Mouse (Mus musculus) testis, adult 2 months (tissue): Measurements from ENCODE around the gene Ctf2. TPM values are rescaled to one million over a fixed set of nuclear protein-coding genes. Genes with fewer than 3 reads are reported as not detected.
A peak's percentile ranks its signal among the peaks of the same experiment; 100 is the strongest.

Source experiments
- H3K27ac ChIP-seq: fragments of 200-500 bp; 2 replicates; pipeline ENCODE4 v1.5.1; 2012; ENCODE audit warnings: low read depth, low read length; ENCODE audit not compliant: control insufficient read depth, insufficient read depth
- H3K27me3 ChIP-seq: fragments of 200-500 bp; 2 replicates; pipeline ENCODE4 v1.6.1; 2012; ENCODE audit warnings: mild to moderate bottlenecking, low read length, moderate library complexity; ENCODE audit not compliant: control insufficient read depth, insufficient read depth
- H3K36me3 ChIP-seq: fragments of 200-500 bp; 2 replicates; pipeline ENCODE4 v1.6.1; 2012; ENCODE audit warnings: mild to moderate bottlenecking, low read length; ENCODE audit not compliant: control insufficient read depth, insufficient read depth
- H3K4me1 ChIP-seq: fragments of 200-500 bp; 2 replicates; pipeline ENCODE4 v1.6.1; 2012; ENCODE audit warnings: low read length; ENCODE audit not compliant: control insufficient read depth, insufficient read depth
- H3K4me3 ChIP-seq: fragments of 200-500 bp; 2 replicates; pipeline ENCODE4 v1.5.1; 2012; ENCODE audit warnings: low read depth, mild to moderate bottlenecking, low read length, moderate library complexity, mixed read lengths; ENCODE audit not compliant: control insufficient read depth
- CTCF ChIP-seq: fragments of 200-500 bp; IDR thresholded peaks from 2 replicates; pipeline ENCODE4 v1.5.1; 2012; ENCODE audit warnings: low read depth, mild to moderate bottlenecking, inconsistent platforms, low read length, moderate library complexity; ENCODE audit not compliant: control insufficient read depth, insufficient read depth, insufficient replicate concordance
- POLR2A ChIP-seq: fragments of 200-500 bp; IDR thresholded peaks from 2 replicates; pipeline ENCODE4 v1.6.1; 2012; ENCODE audit warnings: low read depth, mild to moderate bottlenecking, inconsistent platforms, low read length, moderate library complexity; ENCODE audit not compliant: control insufficient read depth
- polyA plus RNA-seq: library from polyadenylated mRNA; depleted of rRNA; stranded (reverse); fragments of >200 nt; gene quantifications from 2 replicates; pipeline ENCODE4 v1.2.3, GENCODE M21; 2012

Ctf2 gene
- polyA plus RNA-seq, 1 experiment = not detected

DNA sequence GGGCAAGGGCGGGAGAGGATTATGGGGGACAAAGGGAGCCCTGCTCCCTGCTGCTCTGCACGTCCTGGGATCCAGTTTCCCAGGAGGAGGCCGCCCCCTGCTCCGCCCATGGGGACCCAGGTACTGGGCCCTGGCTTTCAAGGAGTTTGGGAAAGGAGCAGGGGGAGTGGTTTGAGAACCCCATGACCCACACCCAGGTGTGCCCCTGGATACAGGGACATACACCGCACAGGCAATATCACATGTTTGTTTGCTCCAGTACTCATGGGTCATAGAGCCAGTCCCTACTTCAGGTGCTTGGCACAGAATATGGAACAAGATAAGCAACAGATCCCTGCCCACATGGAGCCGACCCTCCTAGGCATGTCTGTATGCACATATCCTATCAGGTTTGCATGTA lies 6.0 kb downstream of the Ctf2 start:
- TF ChIP-seq CTCF (no peak), POLR2A (no peak)
- Histone ChIP-seq H3K4me3 (no peak overlapping the region), H3K4me1 (no peaks in the 10 kb centered on the region), H3K36me3 (no peaks in the 10 kb centered on the region), H3K27ac (no peak overlapping the region), H3K27me3 (no peaks in the 10 kb centered on the region)

DNA sequence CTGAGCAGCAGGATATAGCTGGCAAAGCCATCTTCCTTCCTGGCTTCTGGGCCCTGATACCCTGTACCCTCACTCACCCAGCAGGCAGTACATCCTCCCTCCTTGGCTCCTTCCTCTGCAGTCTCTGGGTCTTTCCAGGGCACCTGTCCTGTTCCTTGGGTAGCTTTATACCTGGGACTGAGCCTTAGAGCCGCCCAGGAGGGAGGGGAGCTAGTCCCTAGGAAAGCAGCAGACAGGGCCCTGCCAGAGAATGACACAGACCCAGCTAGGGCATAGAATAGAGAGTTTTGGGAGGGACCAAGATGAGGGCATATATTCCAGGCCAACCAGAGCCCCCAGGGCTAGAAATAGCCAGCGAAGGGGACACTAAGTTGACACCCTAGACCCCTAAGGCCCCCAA lies 6.5 kb downstream of the Ctf2 start:
- TF ChIP-seq POLR2A (no peak), CTCF (no peak)
- Histone ChIP-seq H3K36me3 (no peaks in the 10 kb centered on the region), H3K27ac (no peak overlapping the region), H3K27me3 (no peaks in the 10 kb centered on the region), H3K4me1 (no peaks in the 10 kb centered on the region), H3K4me3 (no peak overlapping the region)

DNA sequence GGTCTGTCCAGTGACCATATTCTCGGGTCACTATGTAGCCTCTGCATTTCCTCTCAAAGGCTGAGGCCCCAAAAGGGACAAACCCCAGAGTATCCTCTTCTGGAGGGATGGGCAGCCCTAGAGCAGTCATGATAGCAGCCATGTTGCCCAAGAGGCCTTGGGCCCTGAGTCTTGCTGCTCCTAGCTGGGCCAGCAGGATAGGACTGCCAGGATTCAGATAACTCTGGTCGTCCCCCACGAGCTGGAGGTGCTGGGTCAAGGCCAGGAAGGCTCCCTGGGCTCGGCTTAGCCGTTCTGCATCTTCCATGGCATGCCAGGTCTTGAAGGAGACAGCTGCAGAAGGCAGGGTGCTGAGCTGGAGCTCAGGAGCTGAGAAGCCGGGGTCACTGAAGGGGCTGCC lies 12.7 kb downstream of the Ctf2 start:
- Histone ChIP-seq H3K4me3 (no peak overlapping the region), H3K4me1 (peaks cover 6% of the 10 kb centered on the region), H3K27me3 (no peaks in the 10 kb centered on the region), H3K36me3 (no peaks in the 10 kb centered on the region), H3K27ac (no peak overlapping the region)
- TF ChIP-seq POLR2A = no peak
- no peak for TF ChIP-seq CTCF

DNA sequence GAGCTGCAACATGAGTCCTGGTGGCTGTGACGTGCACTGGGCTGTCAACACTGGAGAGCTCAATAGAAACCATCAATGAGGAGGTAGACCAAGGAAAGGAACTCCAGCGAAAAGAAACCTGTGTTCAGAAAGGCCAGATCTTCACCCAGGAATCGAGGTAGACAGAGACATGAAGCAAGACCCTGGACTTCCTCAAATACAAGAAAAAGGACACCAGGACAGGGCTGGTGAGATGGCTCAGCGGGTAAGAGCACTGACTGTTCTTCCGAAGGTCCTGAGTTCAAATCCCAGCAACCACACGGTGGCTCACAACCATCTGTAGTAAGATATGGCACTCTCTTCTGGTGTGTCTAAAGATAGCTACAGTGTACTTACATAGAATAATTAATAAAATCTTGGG lies 13.6 kb downstream of the Ctf2 start:
- no peaks in the 10 kb centered on the region for H3K36me3 ChIP-seq
- H3K4me3 ChIP-seq = no peak overlapping the region
- no peak for TF ChIP-seq CTCF
- TF ChIP-seq POLR2A = no peak

DNA sequence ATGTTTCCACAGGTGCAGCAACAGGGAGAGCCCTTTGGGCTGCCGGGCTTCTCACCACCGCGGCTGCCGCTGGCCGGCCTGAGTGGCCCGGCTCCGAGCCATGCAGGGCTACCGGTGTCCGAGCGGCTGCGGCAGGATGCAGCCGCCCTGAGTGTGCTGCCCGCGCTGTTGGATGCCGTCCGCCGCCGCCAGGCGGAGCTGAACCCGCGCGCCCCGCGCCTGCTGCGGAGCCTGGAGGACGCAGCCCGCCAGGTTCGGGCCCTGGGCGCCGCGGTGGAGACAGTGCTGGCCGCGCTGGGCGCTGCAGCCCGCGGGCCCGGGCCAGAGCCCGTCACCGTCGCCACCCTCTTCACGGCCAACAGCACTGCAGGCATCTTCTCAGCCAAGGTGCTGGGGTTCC lies 15.0 kb downstream of the Ctf2 start:
- Histone ChIP-seq H3K36me3 (no peaks in the 10 kb centered on the region), H3K27me3 (no peaks in the 10 kb centered on the region), H3K4me3 (peak overlapping the region; percentile 59), H3K4me1 (peaks cover 15% of the 10 kb centered on the region), H3K27ac (no peak overlapping the region)
- TF ChIP-seq POLR2A (no peak), CTCF (peak; percentile 34; the same call in 1 of the 2 replicates)

More for the DNA sequence above, 13.6 kb downstream of the Ctf2 start:
- no peaks in the 10 kb centered on the region for H3K27me3 ChIP-seq
- no peak overlapping the region for H3K27ac ChIP-seq
- H3K4me1 ChIP-seq = peaks cover 6% of the 10 kb centered on the region

DNA sequence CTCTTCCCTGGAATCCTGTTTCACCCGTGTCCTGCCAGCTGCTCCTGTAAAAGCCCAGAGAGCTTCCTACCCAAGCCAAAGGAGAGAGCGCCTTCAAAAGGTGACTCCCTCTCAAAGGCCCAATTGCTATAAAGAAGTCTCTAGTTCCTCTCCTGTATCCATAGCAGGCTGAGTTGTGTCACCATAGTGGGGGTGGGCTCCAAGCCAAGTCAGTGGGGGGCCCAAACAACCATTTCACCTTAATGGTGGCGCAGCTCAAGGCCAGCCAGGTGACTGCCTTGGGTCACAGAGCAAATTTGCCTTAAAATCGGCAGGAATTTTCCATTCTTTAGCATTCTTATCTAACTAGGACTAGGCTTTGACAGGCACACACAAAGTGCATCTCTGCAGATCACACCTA lies 17.1 kb downstream of the Ctf2 start:
- peaks cover 17% of the 10 kb centered on the region for H3K4me1 ChIP-seq
- no peaks in the 10 kb centered on the region for H3K36me3 ChIP-seq
- H3K27me3 ChIP-seq = no peaks in the 10 kb centered on the region
- no peak overlapping the region for H3K4me3 ChIP-seq
- TF ChIP-seq CTCF = no peak
- TF ChIP-seq POLR2A = no peak
- H3K27ac ChIP-seq = no peak overlapping the region

DNA sequence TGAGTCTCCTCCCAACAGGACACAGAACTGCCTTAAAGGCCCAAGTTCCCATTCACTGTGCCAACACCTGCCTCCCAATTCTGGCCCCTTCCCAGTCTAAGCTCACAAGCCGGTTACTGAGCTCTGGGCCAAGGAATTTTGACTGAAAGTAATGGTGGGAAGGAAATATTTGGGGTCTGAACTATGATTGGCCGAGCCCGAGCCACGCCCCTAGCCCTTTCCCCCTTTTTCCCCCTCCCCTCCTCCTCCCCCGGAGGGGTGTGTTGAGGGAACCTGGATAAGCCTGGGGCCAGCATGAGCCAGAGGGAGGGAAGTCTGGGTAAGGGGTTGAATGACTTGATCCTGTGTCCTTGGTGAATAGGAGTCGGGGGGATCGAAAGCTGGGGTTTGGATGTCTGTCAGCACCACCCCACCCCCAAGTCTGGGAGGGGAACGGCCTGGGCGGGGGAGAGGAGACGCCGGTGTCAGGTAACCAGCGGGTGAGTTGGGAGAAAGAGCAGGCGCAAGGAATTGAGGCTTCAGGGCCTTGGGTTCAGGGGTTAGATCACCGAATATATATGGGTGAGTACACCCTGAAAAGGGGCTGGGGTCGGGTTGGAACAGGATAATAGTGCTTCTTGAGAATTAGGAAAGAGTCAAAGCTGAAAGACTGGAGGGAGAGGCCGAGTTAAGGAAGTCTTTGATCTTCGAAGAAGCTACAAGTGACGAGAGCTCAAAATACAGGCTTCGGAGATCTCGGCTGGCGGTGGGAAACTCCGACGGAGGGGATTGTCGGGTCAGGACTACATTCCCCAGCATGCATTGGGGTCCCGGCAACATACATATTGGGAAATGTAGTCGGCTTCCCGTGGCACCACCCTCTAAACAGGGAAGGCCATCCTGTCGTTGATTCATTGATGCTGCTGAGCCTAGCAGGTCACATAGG lies 19.2 kb downstream of the Ctf2 start, which contains the start of gene Ctf1:
Ctf1 (plus strand) TSS at position 276 of the 925 bp plus-strand sequence.
- Histone ChIP-seq H3K4me1 (peaks cover 18% of the 10 kb centered on the region), H3K27me3 (no peaks in the 10 kb centered on the region), H3K4me3 (peak within 1 kb of the TSS; percentile 66), H3K36me3 (no peaks in the 10 kb centered on the region), H3K27ac (peak within 1 kb of the TSS; percentile 76)
- TF ChIP-seq CTCF = no peak
- TF ChIP-seq POLR2A = no peak

DNA sequence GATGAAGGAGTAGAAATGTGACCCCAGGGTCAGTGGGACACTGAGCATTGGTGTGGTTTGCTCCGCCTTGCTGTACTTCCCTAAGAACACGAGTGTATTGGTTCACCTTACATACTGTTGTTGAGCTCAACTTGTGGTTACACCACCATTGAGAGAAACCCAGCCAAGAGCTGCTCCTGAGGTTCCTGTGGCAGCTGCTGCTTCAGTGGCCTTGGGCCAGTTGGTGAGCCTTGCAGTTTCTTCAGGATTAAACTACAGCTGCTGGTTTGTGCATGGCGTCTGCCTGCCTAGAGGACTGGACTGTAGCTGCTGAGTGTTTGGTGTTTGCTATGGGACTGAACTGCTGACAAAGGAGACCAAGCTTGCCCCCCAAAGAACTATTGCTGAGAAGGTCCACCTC lies 20.5 kb downstream of the Ctf2 start:
- no peaks in the 10 kb centered on the region for H3K27me3 ChIP-seq
- no peaks in the 10 kb centered on the region for H3K36me3 ChIP-seq
- peaks cover 24% of the 10 kb centered on the region for H3K4me1 ChIP-seq
- TF ChIP-seq CTCF (no peak), POLR2A (no peak)
- no peak overlapping the region for H3K4me3 ChIP-seq
- H3K27ac ChIP-seq = no peak overlapping the region
